Mouse (Mus musculus) G1E (cell line): ENCODE results near the gene Pard3b. TPM values are rescaled to one million over a fixed set of nuclear protein-coding genes. Genes with fewer than 3 reads are reported as not detected.

Source experiments
- ATAC-seq: 2 replicates; pipeline ENCODE4 v1.8.0; 2016; ENCODE audit warnings: mild to moderate bottlenecking; ENCODE audit not compliant: insufficient number of reproducible peaks, poor library complexity, low FRiP score, severe bottlenecking; ENCODE audit errors: extremely low read depth
- DNase-seq: peaks from one replicate; pipeline ENCODE4 v3.0.0; 2012; ENCODE audit warnings: low spot score
- H3K27me3 ChIP-seq: 2 replicates; pipeline ENCODE4 v1.6.1; 2012; ENCODE audit warnings: mild to moderate bottlenecking, low read length, inconsistent platforms; ENCODE audit not compliant: insufficient read depth
- H3K36me3 ChIP-seq: replicated peaks from 2 replicates; pipeline ENCODE3; 2012; ENCODE audit warnings: mild to moderate bottlenecking, inconsistent platforms
- H3K4me1 ChIP-seq: 2 replicates; pipeline ENCODE4 v1.6.1; 2012; ENCODE audit warnings: low read depth, low read length, inconsistent platforms, mixed read lengths; ENCODE audit not compliant: insufficient read depth
- H3K4me3 ChIP-seq: 2 replicates; pipeline ENCODE4 v1.5.1; 2012; ENCODE audit warnings: low read depth, mild to moderate bottlenecking, inconsistent platforms, low read length, moderate library complexity, mixed read lengths
- H3K9me3 ChIP-seq: replicated peaks from 2 replicates; pipeline ENCODE4 v1.6.1; 2012; ENCODE audit warnings: inconsistent platforms
- CTCF ChIP-seq: IDR thresholded peaks from 2 replicates; pipeline ENCODE4 v1.5.1; 2012; ENCODE audit warnings: low read depth, low read length, inconsistent platforms, mixed read lengths
- GATA1 ChIP-seq: IDR thresholded peaks from 2 replicates; pipeline ENCODE4 v1.6.1; 2012; ENCODE audit warnings: borderline replicate concordance, low read length, inconsistent platforms, mixed read lengths
- GATA2 ChIP-seq: IDR thresholded peaks from 2 replicates; pipeline ENCODE4 v1.6.1; 2012; ENCODE audit warnings: low read depth, low read length, inconsistent platforms, borderline replicate concordance
- POLR2AphosphoS5 ChIP-seq: IDR thresholded peaks from 2 replicates; pipeline ENCODE4 v1.6.1; 2012; ENCODE audit warnings: low read depth, low read length, inconsistent platforms; ENCODE audit not compliant: insufficient replicate concordance
- TAL1 ChIP-seq: conservative IDR thresholded peaks from 2 replicates; pipeline ENCODE4 v1.6.1; 2012; ENCODE audit warnings: low read depth, low read length, inconsistent platforms, mixed read lengths
- polyA plus RNA-seq: library from polyadenylated mRNA; stranded (reverse); fragments of >175 nt; gene quantifications from 2 replicates; pipeline ENCODE4 v1.2.3, GENCODE M21; 2012
- total RNA-seq, 2 experiments: library from RNA; stranded (forward) in 1 of 2; stranded (reverse) in 1 of 2; fragments of 200-1000 nt in 1 of 2; fragments of >200 nt in 1 of 2; fragmentation: Nextera tagmentation in 1 of 2; gene quantifications; 2 replicates each; pipeline ENCODE4 v1.2.3; 2014 to 2017

Gene Pard3b
- total and polyA plus RNA-seq, 3 experiments: 0.33 TPM; not detected in 2

GRCm38 (mm10) chr1:62378335-62378734, 739.7 kb downstream of the Pard3b start:
- peaks cover 17% of the 10 kb centered on the region for H3K4me1 ChIP-seq
- no peaks in the 10 kb centered on the region for H3K36me3 ChIP-seq
- no peak overlapping the region for H3K4me3 ChIP-seq
- peaks cover 3% of the 10 kb centered on the region; the same call in 1 of the 2 replicates for H3K27me3 ChIP-seq
- no peak for TF ChIP-seq GATA2
- no peak for TF ChIP-seq TAL1
- no peak for TF ChIP-seq POLR2AphosphoS5
- no peak for TF ChIP-seq GATA1
- peak; percentile 29; the same call in 1 of the 2 replicates for TF ChIP-seq CTCF
- ATAC-seq (no peak), DNase-seq (no peak)
- H3K9me3 ChIP-seq: no peaks in the 10 kb centered on the region

- H3K27me3 ChIP-seq: no peaks in the 10 kb centered on the region
- peak; percentile 93 for ATAC-seq
- TF ChIP-seq POLR2AphosphoS5 (no peak), TAL1 (peak; percentile 40; the same call in 1 of the 2 replicates)
- H3K36me3 ChIP-seq: no peaks in the 10 kb centered on the region
- H3K9me3 ChIP-seq: no peaks in the 10 kb centered on the region
- peaks cover 19% of the 10 kb centered on the region for H3K4me1 ChIP-seq
- H3K4me3 ChIP-seq: no peak overlapping the region; the same call in 1 of the 2 replicates
- peak; percentile 3 for DNase-seq
These were observed 744.3 kb downstream of the Pard3b start for GRCm38 (mm10) chr1:62382807-62383514.

- ATAC-seq (no peak), DNase-seq (no peak)
- no peak overlapping the region for H3K4me3 ChIP-seq
- TF ChIP-seq CTCF (no peak), GATA2 (no peak), GATA1 (no peak), POLR2AphosphoS5 (no peak), TAL1 (no peak)
- H3K27me3 ChIP-seq: peaks cover 3% of the 10 kb centered on the region; the same call in 1 of the 2 replicates
- H3K4me1 ChIP-seq: peaks cover 19% of the 10 kb centered on the region
- no peaks in the 10 kb centered on the region for H3K9me3 ChIP-seq
- H3K36me3 ChIP-seq: no peaks in the 10 kb centered on the region
These were observed 745.6 kb downstream of the Pard3b start for GRCm38 (mm10) chr1:62384241-62384640.

DNA sequence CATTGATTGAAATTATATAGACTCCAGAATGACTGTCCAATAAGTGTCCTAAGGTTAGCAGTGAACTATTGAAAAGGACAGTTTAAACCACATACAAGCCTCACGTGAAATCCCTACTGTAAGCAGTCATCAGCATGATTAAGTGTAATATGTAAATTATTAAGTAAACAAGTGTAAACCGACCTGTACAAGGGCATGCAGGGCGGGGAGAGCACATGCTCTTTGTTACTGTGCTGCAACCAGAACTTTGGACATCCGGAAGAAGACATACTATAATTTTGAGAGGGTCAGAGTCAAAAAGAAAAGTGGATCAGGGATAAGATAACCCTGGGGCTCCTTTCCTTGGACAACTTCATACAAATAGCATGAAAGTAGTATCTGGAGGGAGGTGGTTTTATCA, 749.4 kb downstream of the Pard3b start:
- Histone ChIP-seq H3K27me3 (peaks cover 6% of the 10 kb centered on the region; the same call in 1 of the 2 replicates), H3K4me3 (no peak overlapping the region), H3K36me3 (no peaks in the 10 kb centered on the region), H3K9me3 (no peaks in the 10 kb centered on the region), H3K4me1 (peaks cover 5% of the 10 kb centered on the region)
- DNase-seq: no peak
- TF ChIP-seq CTCF (no peak), TAL1 (no peak), GATA2 (no peak), GATA1 (no peak), POLR2AphosphoS5 (no peak)
- no peak for ATAC-seq

- no peak for ATAC-seq
- Histone ChIP-seq H3K9me3 (no peaks in the 10 kb centered on the region), H3K4me1 (no peaks in the 10 kb centered on the region; the same call in 1 of the 2 replicates), H3K27me3 (peaks cover 15% of the 10 kb centered on the region), H3K36me3 (no peaks in the 10 kb centered on the region), H3K4me3 (no peak overlapping the region)
- TF ChIP-seq GATA2 (no peak), POLR2AphosphoS5 (no peak), CTCF (no peak), GATA1 (no peak), TAL1 (no peak)
- DNase-seq: no peak
These were observed 754.2 kb downstream of the Pard3b start for GRCm38 (mm10) chr1:62392863-62393262.

DNA sequence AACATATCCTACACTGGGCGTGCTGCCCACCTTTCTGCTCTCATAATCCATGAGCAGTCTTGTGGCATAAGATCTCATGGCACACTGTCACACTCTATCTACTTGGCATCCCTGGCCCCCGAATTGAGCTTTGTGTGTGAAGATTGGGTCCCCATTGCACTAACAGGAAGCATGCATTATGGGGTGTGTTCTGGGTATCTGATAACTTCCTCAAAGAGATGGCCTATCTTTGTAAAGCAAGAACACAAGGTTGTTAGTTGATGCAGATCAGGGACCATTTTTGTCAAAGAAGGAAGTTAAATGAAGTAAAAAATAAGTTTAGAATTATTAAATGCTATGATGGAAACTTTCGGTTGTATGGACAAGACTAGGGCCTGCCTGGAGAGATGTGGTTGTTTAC, 755.9 kb downstream of the Pard3b start:
- peaks cover 17% of the 10 kb centered on the region for H3K27me3 ChIP-seq
- no peak for ATAC-seq
- H3K36me3 ChIP-seq: no peaks in the 10 kb centered on the region
- no peaks in the 10 kb centered on the region; the same call in 1 of the 2 replicates for H3K4me1 ChIP-seq
- DNase-seq: no peak
- no peak overlapping the region for H3K4me3 ChIP-seq
- no peaks in the 10 kb centered on the region for H3K9me3 ChIP-seq
- no peak for TF ChIP-seq TAL1

- ATAC-seq: peak; percentile 8; the same call in 1 of the 2 replicates
- H3K9me3 ChIP-seq: no peaks in the 10 kb centered on the region
- TF ChIP-seq CTCF: no peak
- no peak for TF ChIP-seq GATA1
- TF ChIP-seq TAL1: no peak
- no peak for TF ChIP-seq GATA2
- H3K36me3 ChIP-seq: no peaks in the 10 kb centered on the region
- H3K27me3 ChIP-seq: peaks cover 13% of the 10 kb centered on the region
- H3K4me1 ChIP-seq: no peaks in the 10 kb centered on the region; the same call in 1 of the 2 replicates
- no peak overlapping the region for H3K4me3 ChIP-seq
- no peak for DNase-seq
These were observed 759.6 kb downstream of the Pard3b start for GRCm38 (mm10) chr1:62398261-62398660.
